Mouse (Mus musculus) neutrophil, adult 65 days (primary cell): ENCODE data around the gene Oxct1. TPM values are rescaled to one million over a fixed set of nuclear protein-coding genes. Genes with fewer than 3 reads are reported as not detected.

Experiments used
- total RNA-seq: library from RNA; stranded (reverse); gene quantifications from 2 replicates; pipeline ENCODE4 v1.2.4, GENCODE M21; 2023

Gene Oxct1
- 27.6 and 30.6 TPM in 2 replicates for total RNA-seq

GRCm38 (mm10) chr15:4026231-4026773, at the start of gene Oxct1:
TSS of gene Oxct1 (plus strand) at chr15:4026383.

GRCm38 (mm10) chr15:3979061-3979848, 46.9 kb upstream of the Oxct1 start, which contains the start of gene Fbxo4:
TSS of gene Fbxo4 (minus strand) at chr15:3979573.

GRCm38 (mm10) chr15:3995448-3996266, 30.5 kb upstream of the Oxct1 start, which contains the start of gene AW549877:
TSS of gene AW549877 (minus strand) at chr15:3995744.

Other genes with a start within 250 kb of the Oxct1 start
- gene Fbxo4, start 46.8 kb upstream of the Oxct1 start, total RNA-seq = 8.7 and 9.0 TPM in 2 replicates
- 14.7 and 21.9 TPM in 2 replicates for gene AW549877, start 30.6 kb upstream of the Oxct1 start, total RNA-seq